Mouse (Mus musculus) olfactory bulb, adult 2 months (tissue): Measurements from ENCODE around the gene Tbc1d2. TPM values are rescaled to one million over a fixed set of nuclear protein-coding genes. Genes with fewer than 3 reads are reported as not detected.
A peak's percentile ranks its signal among the peaks of the same experiment; 100 is the strongest.

ENCODE experiments used
- H3K27ac ChIP-seq: fragments of 200-500 bp; 2 replicates; pipeline ENCODE4 v1.5.1; 2012; ENCODE audit warnings: low read depth, low read length; ENCODE audit not compliant: insufficient read depth
- H3K4me1 ChIP-seq: fragments of 200-500 bp; 2 replicates; pipeline ENCODE4 v1.6.1; 2012; ENCODE audit warnings: low read length; ENCODE audit not compliant: control insufficient read depth, insufficient read depth
- H3K4me3 ChIP-seq: fragments of 200-500 bp; 2 replicates; pipeline ENCODE4 v1.5.1; 2012; ENCODE audit warnings: mild to moderate bottlenecking, low read depth, low read length, moderate library complexity; ENCODE audit not compliant: insufficient read depth
- CTCF ChIP-seq: fragments of 200-500 bp; IDR thresholded peaks from 2 replicates; pipeline ENCODE4 v1.5.1; 2012; ENCODE audit warnings: low read depth, mild to moderate bottlenecking, low read length, moderate library complexity; ENCODE audit not compliant: insufficient read depth
- POLR2A ChIP-seq: fragments of 200-500 bp; IDR thresholded peaks from 2 replicates; pipeline ENCODE4 v1.6.1; 2012; ENCODE audit warnings: mild to moderate bottlenecking, low read depth, low read length, moderate library complexity; ENCODE audit not compliant: insufficient read depth
- WGBS: fragments of 180-500 bp; shearing (Covaris S2); methylation state at CpG from one replicate; pipeline ENCODE4 v1.1.7; 2018; 5-methylcytosine and 5-hydroxymethylcytosine counted together
- polyA plus RNA-seq: library from polyadenylated mRNA; stranded (reverse); fragments of >200 nt; gene quantifications from 2 replicates; pipeline ENCODE4 v1.2.4, GENCODE M21; 2012; ENCODE audit warnings: low replicate concordance; ENCODE audit not compliant: missing spikeins, insufficient read depth, insufficient read length

Gene Tbc1d2
- not detected in 2 replicates for polyA plus RNA-seq

DNA sequence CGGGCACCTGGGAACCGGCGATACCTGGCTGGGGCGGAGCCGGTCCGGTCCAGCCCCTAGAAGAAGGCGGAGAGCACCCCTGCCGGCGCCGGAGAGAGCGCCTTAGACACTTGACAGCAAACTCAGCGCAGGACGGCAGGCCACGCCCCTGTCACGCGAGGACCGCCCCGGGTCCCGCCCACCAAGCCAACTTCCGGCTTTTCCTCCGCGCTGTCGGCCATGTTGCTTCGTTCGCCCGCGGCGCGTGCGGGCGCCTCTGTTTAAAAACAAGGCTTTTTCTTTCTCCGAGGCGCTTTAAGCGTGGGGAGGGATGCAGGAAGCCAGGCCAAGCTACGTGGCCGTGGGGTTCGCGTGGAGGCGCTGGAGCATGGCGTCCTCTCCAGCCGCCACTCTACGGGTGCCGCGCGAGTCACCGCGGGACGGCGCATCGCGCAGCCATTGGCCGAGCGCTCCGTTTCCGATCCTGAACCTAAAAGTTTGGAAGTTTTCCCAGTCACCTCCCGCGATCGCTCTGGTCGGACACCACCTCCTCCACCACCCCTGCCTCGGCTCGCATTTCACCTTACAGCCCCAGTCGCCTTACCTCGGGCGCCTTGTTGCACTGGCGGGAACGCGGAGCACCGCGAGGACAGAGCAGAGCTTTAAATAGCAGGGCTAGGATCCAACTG is at the start of gene Tbc1d2:
Gene Tbc1d2 (minus strand): TSS at position 124 of the 668 bp plus-strand sequence.
- no peak within 1 kb of the TSS for H3K27ac ChIP-seq
- 0 out of 2 replicates have a peak, but pooled peaks have one; percentile 20 for TF ChIP-seq POLR2A
- TF ChIP-seq CTCF: no peak
- peak within 1 kb of the TSS; percentile 76 for H3K4me3 ChIP-seq
- under 1% methylated on average over 67 of the region's 69 CpGs for WGBS
- peaks cover 10% of the 10 kb centered on the region for H3K4me1 ChIP-seq

DNA sequence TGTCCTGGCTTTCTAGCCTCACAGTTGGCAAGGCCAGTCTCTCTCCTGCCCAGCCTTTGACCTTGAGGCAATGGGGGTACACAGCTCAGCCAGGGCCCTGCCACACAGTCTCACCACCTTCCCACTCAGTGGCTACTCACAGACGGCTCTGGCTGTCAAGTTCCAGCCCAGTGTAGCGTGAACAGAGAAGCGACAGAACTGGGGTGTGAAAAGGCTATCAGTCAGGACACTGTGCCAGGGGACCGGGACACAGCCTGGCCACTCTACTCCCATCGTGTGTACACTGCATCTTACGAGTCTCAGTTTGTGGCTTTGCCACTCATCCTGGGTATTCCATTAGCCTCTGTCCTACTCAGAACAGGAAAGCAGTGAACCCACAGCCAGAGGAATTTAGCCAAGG is 46.5 kb upstream of the Tbc1d2 start:
- WGBS: 93% methylated on average over 6 of the region's 6 CpGs
- no peak for TF ChIP-seq POLR2A
- TF ChIP-seq CTCF: no peak
- no peak overlapping the region for H3K27ac ChIP-seq

DNA sequence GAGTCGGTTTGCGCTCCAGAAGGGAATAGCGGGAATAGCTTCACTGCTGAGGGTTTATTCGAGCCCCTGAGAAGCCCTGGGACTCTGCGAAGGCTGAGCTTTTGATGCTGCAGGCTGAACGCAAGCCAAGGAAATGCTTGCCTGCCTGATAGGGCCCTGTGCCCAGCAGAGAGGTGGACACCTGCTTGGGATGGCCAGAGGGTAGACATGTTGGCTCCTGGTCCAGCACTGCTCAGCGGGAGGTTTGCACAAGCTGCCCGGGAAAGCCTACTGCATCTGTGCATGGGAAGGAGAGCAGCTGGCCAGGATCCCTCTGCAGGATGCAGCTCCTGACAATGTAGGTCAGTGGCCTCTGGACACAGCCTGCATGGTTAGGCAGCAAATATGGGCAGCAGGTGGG is 40.6 kb upstream of the Tbc1d2 start:
- Histone ChIP-seq H3K4me1 (peaks cover 6% of the 10 kb centered on the region; the same call in 1 of the 2 replicates), H3K27ac (no peak overlapping the region), H3K4me3 (no peak overlapping the region)
- no peak for TF ChIP-seq CTCF
- no peak for TF ChIP-seq POLR2A
- 77% methylated on average over 8 of the region's 8 CpGs for WGBS

More for the DNA sequence above, 46.5 kb upstream of the Tbc1d2 start:
- peaks cover 8% of the 10 kb centered on the region for H3K4me1 ChIP-seq
- no peak overlapping the region for H3K4me3 ChIP-seq

DNA sequence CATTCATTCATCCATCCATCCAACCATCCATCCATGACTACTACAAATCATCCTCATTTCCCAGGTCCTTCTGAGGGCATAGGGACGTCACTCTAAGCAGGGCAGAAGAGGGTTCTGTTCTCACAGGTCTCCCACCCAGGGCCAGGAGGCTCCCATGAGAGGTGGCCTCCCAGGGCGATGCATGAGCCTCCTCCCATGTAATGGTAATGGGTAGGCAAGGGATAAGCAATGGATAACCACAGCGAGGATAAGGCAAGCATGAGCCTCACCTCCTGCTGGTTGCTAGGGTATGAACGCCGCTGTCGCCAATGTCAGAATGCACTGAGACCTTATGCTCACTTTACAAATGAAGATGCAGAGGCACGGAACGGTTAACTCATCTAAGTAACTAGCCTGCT is 40.0 kb upstream of the Tbc1d2 start:
- Histone ChIP-seq H3K4me3 (no peak overlapping the region), H3K4me1 (peaks cover 6% of the 10 kb centered on the region; the same call in 1 of the 2 replicates), H3K27ac (no peak overlapping the region)
- no peak for TF ChIP-seq CTCF
- no peak for TF ChIP-seq POLR2A
- WGBS: 81% methylated on average over 8 of the region's 8 CpGs

DNA sequence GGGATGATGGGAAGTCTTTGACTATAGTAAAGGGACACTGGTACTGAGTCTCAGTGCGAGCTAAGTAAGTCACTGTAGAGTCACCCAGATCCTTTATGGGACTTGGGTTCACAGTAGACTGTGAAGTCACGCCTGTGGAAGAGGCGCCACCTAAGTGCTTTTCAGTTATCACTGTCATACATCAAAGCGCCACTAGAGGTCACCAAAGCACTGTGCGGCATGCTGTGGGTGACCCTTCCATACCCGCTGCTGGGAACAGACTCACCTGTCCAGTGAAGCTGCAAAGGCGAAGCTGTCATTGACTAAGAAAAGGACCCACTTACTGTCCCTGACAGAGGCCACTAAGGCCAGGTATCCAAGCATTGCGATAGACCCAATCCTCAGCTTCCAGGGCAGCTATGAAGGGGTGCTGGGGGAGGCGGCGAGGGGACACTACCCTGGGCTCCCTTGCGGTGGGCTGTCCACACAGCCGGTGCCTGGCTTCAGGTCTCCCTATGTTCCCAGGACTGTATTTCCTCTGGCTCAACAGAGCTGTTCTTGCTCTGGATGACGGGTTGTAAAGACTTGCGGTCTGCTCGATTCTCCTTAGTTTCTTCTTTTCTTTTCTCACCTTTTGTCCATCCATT is 39.5 kb upstream of the Tbc1d2 start:
- 47% methylated on average over 15 of the region's 15 CpGs for WGBS

DNA sequence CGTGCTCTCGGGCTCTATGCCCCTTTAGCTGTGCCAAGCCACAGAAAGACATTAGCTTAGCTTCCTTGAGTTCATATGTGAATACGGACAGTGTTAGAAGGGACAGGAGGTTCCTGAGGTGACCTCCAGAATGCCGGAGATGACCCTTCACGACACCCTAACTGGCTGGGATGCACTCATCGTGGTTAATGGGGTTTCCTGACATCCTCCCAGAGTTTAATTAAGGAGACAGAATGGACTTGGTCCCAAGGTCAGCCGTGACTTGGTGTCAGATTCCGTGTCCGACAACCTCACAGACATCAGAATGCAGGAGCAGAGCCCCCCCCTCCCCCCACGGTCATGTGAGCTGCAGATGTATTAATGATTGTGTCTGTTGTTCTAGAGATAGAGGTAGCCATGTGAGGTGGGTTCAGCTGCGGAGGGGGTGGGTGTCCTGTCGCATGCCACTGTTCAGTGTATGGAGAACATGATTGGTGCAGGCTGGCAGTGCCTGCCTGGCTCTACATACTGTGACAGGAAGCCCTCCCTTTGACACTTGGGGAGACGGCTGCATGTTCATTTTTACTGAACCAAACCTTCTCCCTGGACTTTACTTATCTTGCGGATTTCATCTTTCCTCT is 38.3 kb upstream of the Tbc1d2 start:
- WGBS: 89% methylated on average over 14 of the region's 14 CpGs
- no peak for TF ChIP-seq POLR2A
- no peak for TF ChIP-seq CTCF
- no peak overlapping the region for H3K4me3 ChIP-seq
- peaks cover 14% of the 10 kb centered on the region for H3K4me1 ChIP-seq
- no peak overlapping the region for H3K27ac ChIP-seq

More for the DNA sequence above, 39.5 kb upstream of the Tbc1d2 start:
- Histone ChIP-seq H3K27ac (no peak overlapping the region), H3K4me3 (no peak overlapping the region), H3K4me1 (peaks cover 8% of the 10 kb centered on the region)
- TF ChIP-seq CTCF: peak; percentile 85
- no peak for TF ChIP-seq POLR2A

DNA sequence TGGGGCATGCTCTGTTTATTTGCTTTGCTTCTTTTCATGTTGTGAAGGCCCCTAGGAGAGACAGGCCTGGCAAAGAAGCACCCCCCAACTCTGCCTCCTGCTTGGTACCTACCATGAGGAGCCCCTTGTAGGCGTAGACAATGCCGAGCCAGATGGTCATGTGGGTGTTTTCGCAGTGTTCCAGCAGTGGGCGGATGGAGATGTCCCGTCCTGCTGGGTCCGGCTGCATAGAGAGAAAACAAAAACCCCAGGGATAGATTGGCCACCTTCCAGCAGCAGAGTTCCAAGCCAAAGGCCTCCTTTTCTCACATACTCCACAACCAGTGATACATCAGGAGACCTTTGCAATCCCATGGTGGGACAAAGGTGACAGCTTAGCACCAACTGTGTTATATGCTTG is 34.2 kb upstream of the Tbc1d2 start:
- no peak overlapping the region for H3K27ac ChIP-seq
- WGBS: 43% methylated on average over 6 of the region's 6 CpGs
- TF ChIP-seq CTCF: no peak
- TF ChIP-seq POLR2A: no peak
- no peak overlapping the region for H3K4me3 ChIP-seq
- H3K4me1 ChIP-seq: peaks cover 8% of the 10 kb centered on the region

DNA sequence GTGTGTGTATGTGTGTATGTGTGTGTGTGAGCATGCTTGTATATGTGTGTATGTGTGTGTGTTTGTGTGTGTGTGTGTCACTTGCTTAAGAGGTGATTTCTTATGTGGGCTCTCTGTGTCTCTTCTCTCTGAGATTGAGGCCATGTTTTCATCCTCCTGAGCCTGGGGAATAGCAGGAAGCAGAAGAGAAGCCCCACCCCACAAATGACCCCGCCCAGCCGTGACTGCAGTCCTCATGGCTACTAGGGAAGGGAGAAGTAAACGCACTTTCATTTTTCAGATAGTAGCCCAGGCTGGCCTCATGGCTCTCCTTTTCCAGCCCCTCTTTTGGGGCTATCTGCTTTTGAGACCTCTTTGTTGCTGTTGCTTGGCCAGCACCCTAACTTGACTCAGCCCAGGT is 26.6 kb upstream of the Tbc1d2 start:
- H3K27ac ChIP-seq: no peak overlapping the region
- no peak overlapping the region for H3K4me3 ChIP-seq
- 90% methylated on average over 3 of the region's 3 CpGs for WGBS
- TF ChIP-seq CTCF: no peak
- TF ChIP-seq POLR2A: no peak
- no peaks in the 10 kb centered on the region for H3K4me1 ChIP-seq

DNA sequence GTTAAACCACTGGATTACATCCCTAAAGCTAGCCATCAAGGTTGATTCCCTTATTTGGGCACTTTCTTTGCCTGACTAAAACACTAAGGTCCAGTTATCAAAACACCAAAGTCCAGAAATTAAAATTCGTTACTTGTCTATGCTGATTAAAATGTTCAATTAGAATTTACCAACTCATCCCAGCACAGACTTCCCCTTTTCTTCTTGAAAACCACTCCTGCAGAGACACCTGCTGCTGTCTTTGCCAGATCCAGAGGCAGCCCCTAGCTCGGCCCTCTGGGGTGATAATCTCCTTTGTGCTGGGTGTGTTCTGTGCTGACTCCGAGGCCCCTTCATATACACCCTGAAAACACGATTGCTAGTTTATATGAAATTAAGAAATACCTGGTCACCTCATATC is 26.0 kb upstream of the Tbc1d2 start:
- Histone ChIP-seq H3K4me3 (no peak overlapping the region), H3K27ac (no peak overlapping the region), H3K4me1 (no peaks in the 10 kb centered on the region)
- no peak for TF ChIP-seq CTCF
- no peak for TF ChIP-seq POLR2A
- 58% methylated on average over 4 of the region's 4 CpGs for WGBS
